Mouse (Mus musculus) left cerebral cortex, postnatal 4 days (tissue): ENCODE measurements at regions not wholly inside any gene's neighbourhood (a gene's known extent, or its start where the extent isn't known, plus 50 kb on each side); places are given as distances from the start of the nearest gene placed in this dataset.

ENCODE experiments used
- DNase-seq: peaks from one replicate; pipeline ENCODE4 v3.0.0-alpha.2; 2022
- intact Hi-C: fragments of 180-260 bp; cut with DNase I; formaldehyde crosslinking; loops from one replicate; pipeline ENCODE4 v1.15.1; 2025

- no peak for DNase-seq
- intact Hi-C loops: no loop called here
Observed at GRCm38 (mm10) chr17:65193341-65193740, 347.2 kb downstream of the Tmem232 start.

GRCm38 (mm10) chr17:65192432-65193059, 348.0 kb downstream of the Tmem232 start:
- intact Hi-C loops: no loop called here
- DNase-seq: no peak

- no peak for DNase-seq
- intact Hi-C loops: no loop called here
Observed at GRCm38 (mm10) chr17:65190839-65191591, 349.6 kb downstream of the Tmem232 start.

- DNase-seq: no peak
- intact Hi-C loops: no loop called here
Observed at GRCm38 (mm10) chr17:65181164-65181563, 345.3 kb upstream of the 4930583I09Rik start.

GRCm38 (mm10) chr17:65175770-65176169, 339.9 kb upstream of the 4930583I09Rik start:
- DNase-seq: peak; percentile 24
- intact Hi-C loops: no loop called here

- DNase-seq: peak; percentile 28
- intact Hi-C loops: no loop called here
Observed at GRCm38 (mm10) chr17:65174114-65174513, 338.2 kb upstream of the 4930583I09Rik start.

- DNase-seq: no peak
- intact Hi-C loops: no loop called here
Observed at GRCm38 (mm10) chr17:65173236-65173635, 337.4 kb upstream of the 4930583I09Rik start.

- peak; percentile 74 for DNase-seq
- intact Hi-C loops: no loop called here
Observed at GRCm38 (mm10) chr17:65170691-65171090, 334.8 kb upstream of the 4930583I09Rik start.

GRCm38 (mm10) chr17:65169981-65170617, 334.2 kb upstream of the 4930583I09Rik start:
- intact Hi-C loops: no loop called here
- DNase-seq: no peak

- intact Hi-C loops: no loop called here
- peak; percentile 83 for DNase-seq
Observed at GRCm38 (mm10) chr17:65146376-65146775, 310.5 kb upstream of the 4930583I09Rik start.

GRCm38 (mm10) chr17:65114651-65115050, 278.8 kb upstream of the 4930583I09Rik start:
- intact Hi-C loops: no loop called here
- no peak for DNase-seq

GRCm38 (mm10) chr17:65113121-65113520, 277.2 kb upstream of the 4930583I09Rik start:
- intact Hi-C loops: no loop called here
- peak; percentile 81 for DNase-seq

- intact Hi-C loops: no loop called here
- no peak for DNase-seq
Observed at GRCm38 (mm10) chr17:65105622-65106021, 269.8 kb upstream of the 4930583I09Rik start.

GRCm38 (mm10) chr17:65101157-65101556, 265.3 kb upstream of the 4930583I09Rik start:
- intact Hi-C loops: no loop called here

GRCm38 (mm10) chr17:65082249-65082648, 246.4 kb upstream of the 4930583I09Rik start:
- no peak for DNase-seq
- intact Hi-C loops: no loop called here

More at GRCm38 (mm10) chr17:65101157-65101556, 265.3 kb upstream of the 4930583I09Rik start:
- no peak for DNase-seq

- intact Hi-C loops: no loop called here
- no peak for DNase-seq
Observed at GRCm38 (mm10) chr17:65081779-65082086, 245.9 kb upstream of the 4930583I09Rik start.

GRCm38 (mm10) chr17:65081072-65081778, 245.4 kb upstream of the 4930583I09Rik start:
- no peak for DNase-seq
- intact Hi-C loops: no loop called here

GRCm38 (mm10) chr17:65074878-65075277, 239.0 kb upstream of the 4930583I09Rik start:
- no peak for DNase-seq
- intact Hi-C loops: loop anchor here (10.0 kb wide), 1 partner anchor 250 kb away; no protein-coding TSS in a partner anchor

GRCm38 (mm10) chr17:65071114-65071513, 235.2 kb upstream of the 4930583I09Rik start:
- peak; percentile 61 for DNase-seq
- intact Hi-C loops: loop anchor here (10.0 kb wide), 1 partner anchor 254 kb away; no protein-coding TSS in a partner anchor

- intact Hi-C loops: no loop called here
- DNase-seq: no peak
Observed at GRCm38 (mm10) chr17:65066135-65066534, 230.3 kb upstream of the 4930583I09Rik start.

GRCm38 (mm10) chr17:65056059-65056458, 220.2 kb upstream of the 4930583I09Rik start:
- no peak for DNase-seq
- intact Hi-C loops: no loop called here
